Mouse (Mus musculus) embryonic facial prominence, embryonic 14.5 days (tissue): ENCODE data around the gene Insig1. TPM values are rescaled to one million over a fixed set of nuclear protein-coding genes. Genes with fewer than 3 reads are reported as not detected.

Experiments used
- ATAC-seq: fragments of 200-750 bp; cut with Nextera tagmentation; 2 replicates; pipeline ENCODE4 v1.8.0; 2017; ENCODE audit warnings: low read depth, moderate number of reproducible peaks, moderate TSS enrichment
- DNase-seq: peaks from one replicate; pipeline ENCODE4 v3.0.0-alpha.2; 2015; ENCODE audit warnings: low spot score
- H3K27ac ChIP-seq: fragments of 300-500 bp; sonication (generic); replicated peaks from 2 replicates; pipeline ENCODE4 v1.5.1; 2014; ENCODE audit warnings: low read depth, mild to moderate bottlenecking, low read length, moderate library complexity
- H3K27me3 ChIP-seq: fragments of 300-500 bp; sonication (generic); replicated peaks from 2 replicates; pipeline ENCODE4 v1.6.1; 2014; ENCODE audit warnings: low read length; ENCODE audit not compliant: control insufficient read depth, insufficient read depth
- H3K36me3 ChIP-seq: fragments of 300-500 bp; sonication (generic); 2 replicates; pipeline ENCODE4 v1.6.1; 2014; ENCODE audit warnings: low read length, mixed read lengths; ENCODE audit not compliant: control insufficient read depth, insufficient read depth
- H3K4me1 ChIP-seq: fragments of 300-500 bp; sonication (generic); 2 replicates; pipeline ENCODE4 v1.6.1; 2014; ENCODE audit warnings: antibody characterized with exemption, low read length; ENCODE audit not compliant: control insufficient read depth, insufficient read depth
- H3K4me2 ChIP-seq: fragments of 300-500 bp; sonication (generic); 2 replicates; pipeline ENCODE4 v1.6.1; 2014; ENCODE audit warnings: low read depth, mild to moderate bottlenecking, low read length, moderate library complexity, mixed read lengths
- H3K4me3 ChIP-seq: fragments of 300-500 bp; sonication (generic); 2 replicates; pipeline ENCODE4 v1.5.1; 2014; ENCODE audit warnings: low read depth, mild to moderate bottlenecking, low read length
- H3K9ac ChIP-seq: fragments of 300-500 bp; sonication (generic); 2 replicates; pipeline ENCODE4 v1.6.1; 2014; ENCODE audit warnings: low read depth, mild to moderate bottlenecking, low read length, moderate library complexity, mixed read lengths
- H3K9me3 ChIP-seq: fragments of 300-500 bp; sonication (generic); 2 replicates; pipeline ENCODE4 v1.6.1; 2016; ENCODE audit warnings: low read length; ENCODE audit not compliant: control insufficient read depth
- WGBS: fragments of 180-500 bp; shearing (Covaris S2); extraction: QIAGEN DNeasy Blood & Tissue Kit; methylation state at CpG from one replicate; pipeline ENCODE4 v1.1.7; 2014; 5-methylcytosine and 5-hydroxymethylcytosine counted together
- polyA plus RNA-seq: library from polyadenylated mRNA; unstranded; fragments of >200 nt; fragmentation: Nextera tagmentation; extraction: Ambion mirVana; gene quantifications from 2 replicates; pipeline ENCODE4 v1.2.1, GENCODE M21; 2014

Insig1 gene
- polyA plus RNA-seq, 1 experiment from 2014 or later, result 47.9 TPM

DNA sequence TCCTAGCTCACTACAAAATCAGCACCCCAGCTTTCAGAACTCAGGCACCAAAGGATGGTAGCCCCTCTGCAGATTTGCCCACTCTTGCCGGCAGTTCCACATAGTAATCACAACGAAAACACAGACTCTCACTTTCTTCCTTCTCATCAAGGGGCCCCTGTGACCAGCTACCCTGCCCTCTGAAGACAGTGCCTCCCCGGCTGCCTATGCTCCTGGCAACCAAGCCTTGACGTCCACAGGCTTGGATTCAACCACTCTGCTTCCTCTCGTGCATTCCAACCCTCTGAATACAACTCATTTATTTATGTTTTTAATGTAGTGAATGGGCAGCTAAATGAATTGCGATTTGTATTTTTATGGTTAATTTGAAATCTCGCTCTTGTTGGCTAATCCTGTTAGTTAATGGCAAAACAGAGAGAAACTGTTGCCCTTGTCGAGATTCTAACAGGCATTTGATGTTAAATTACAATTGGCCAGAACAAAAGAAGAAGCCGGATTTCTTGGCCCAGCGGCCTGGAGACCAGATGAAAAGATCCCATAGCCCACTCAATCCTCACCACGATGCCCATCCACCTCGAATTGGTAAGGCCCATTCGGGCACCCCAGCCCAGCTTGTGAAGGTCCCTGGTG lies 46.2 kb downstream of the Insig1 start:
- no peak for DNase-seq
- 5% methylated on average over 13 of the region's 13 CpGs for WGBS
- no peak for ATAC-seq
- Histone ChIP-seq H3K9me3 (no peaks in the 10 kb centered on the region), H3K27ac (no peak overlapping the region), H3K9ac (no peak overlapping the region), H3K4me2 (no peak overlapping the region), H3K4me3 (no peak overlapping the region), H3K4me1 (no peaks in the 10 kb centered on the region), H3K27me3 (peaks cover 62% of the 10 kb centered on the region), H3K36me3 (no peaks in the 10 kb centered on the region)

DNA sequence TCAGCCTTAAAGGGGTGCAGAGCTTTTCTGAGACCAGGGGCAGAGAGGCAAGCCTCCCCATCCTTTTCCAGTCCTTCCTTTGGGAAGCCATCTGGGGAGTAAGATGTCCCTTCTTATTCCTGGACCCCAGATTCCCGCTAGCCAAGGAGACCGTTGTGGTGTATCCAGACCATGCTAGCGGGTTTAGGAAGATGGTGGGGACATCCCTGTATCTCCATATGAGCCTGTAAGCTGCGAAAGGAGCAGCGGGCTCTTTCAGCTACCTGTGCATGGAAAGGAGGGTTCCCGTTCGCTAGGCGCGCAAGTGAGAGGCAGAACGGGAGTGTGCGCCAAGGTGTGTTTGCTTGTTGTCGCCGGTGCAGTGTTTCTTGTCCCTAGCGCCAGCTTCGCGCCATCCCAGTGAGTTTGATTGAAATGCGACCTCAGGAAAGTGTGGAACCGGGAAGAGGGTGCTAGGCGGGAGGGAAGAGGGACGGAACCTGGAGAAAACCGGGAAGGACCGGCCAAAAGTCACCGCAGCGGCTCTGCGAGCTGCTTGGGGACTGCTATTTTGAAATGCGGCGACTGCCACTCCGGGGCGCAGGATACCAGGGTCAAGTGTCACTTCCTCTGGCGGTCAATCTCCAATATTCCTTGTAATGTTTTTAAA lies 46.8 kb downstream of the Insig1 start:
- Histone ChIP-seq H3K4me2 (peak overlapping the region; percentile 49), H3K27ac (no peak overlapping the region), H3K4me3 (peak overlapping the region; percentile 14; the same call in 1 of the 2 replicates), H3K9ac (peak overlapping the region; percentile 3; the same call in 1 of the 2 replicates), H3K4me1 (no peaks in the 10 kb centered on the region), H3K27me3 (peaks cover 69% of the 10 kb centered on the region), H3K36me3 (no peaks in the 10 kb centered on the region), H3K9me3 (no peaks in the 10 kb centered on the region)
- DNase-seq, result no peak
- under 1% methylated on average over 30 of the region's 30 CpGs for WGBS
- no peak for ATAC-seq

DNA sequence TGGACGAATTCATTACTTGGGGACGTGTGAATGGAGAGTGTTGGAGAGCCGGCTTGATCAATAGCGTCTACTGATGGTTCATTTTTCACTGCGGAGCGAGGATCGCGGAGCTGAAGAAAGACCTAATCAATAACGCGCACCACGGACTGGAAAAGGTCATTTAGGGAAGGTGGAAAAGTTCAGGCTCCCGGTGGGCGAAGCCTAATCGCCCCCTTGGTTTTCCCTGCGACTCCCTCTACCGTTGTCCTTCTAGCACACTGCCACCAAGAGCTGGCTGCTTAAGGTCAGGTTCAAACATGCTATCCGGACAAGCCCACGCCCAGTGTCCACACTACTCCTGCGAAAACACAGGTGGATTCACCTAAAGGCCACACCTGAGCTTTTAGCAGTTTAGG lies 47.4 kb downstream of the Insig1 start:
- Histone ChIP-seq H3K27ac (no peak overlapping the region), H3K36me3 (no peaks in the 10 kb centered on the region), H3K27me3 (peaks cover 74% of the 10 kb centered on the region), H3K9me3 (no peaks in the 10 kb centered on the region), H3K4me2 (peak overlapping the region; percentile 49), H3K9ac (peak overlapping the region; percentile 3; the same call in 1 of the 2 replicates), H3K4me3 (no peak overlapping the region; the same call in 1 of the 2 replicates), H3K4me1 (no peaks in the 10 kb centered on the region)
- ATAC-seq (no peak), DNase-seq (no peak)
- under 1% methylated on average over 19 of the region's 19 CpGs for WGBS

DNA sequence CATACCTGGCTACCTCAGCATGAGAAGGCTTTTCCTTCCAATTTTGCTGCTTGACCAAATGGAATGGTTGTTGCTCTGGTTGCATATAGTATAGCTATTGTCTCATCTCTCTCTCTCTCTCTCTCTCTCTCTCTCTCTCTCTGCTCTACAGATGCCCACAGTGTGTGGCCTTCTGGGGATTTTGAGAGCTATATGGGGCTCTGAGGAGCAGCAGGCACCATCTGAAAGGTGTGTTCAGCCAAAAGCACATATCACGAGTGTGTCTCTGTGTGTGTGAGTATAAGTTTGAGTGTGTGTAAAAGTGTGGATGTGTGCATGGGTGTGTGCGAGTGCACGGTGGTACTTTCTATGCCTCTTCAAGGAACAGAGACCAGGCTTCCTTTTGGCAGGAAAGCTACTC lies 48.4 kb downstream of the Insig1 start:
- no peaks in the 10 kb centered on the region for H3K4me1 ChIP-seq
- no peak overlapping the region for H3K4me2 ChIP-seq
- H3K27me3 ChIP-seq, result peaks cover 84% of the 10 kb centered on the region
- H3K9me3 ChIP-seq, result no peaks in the 10 kb centered on the region
- H3K27ac ChIP-seq, result no peak overlapping the region
- no peaks in the 10 kb centered on the region for H3K36me3 ChIP-seq
- H3K4me3 ChIP-seq, result no peak overlapping the region
- no peak overlapping the region for H3K9ac ChIP-seq
- 29% methylated on average over 3 of the region's 3 CpGs for WGBS
- ATAC-seq, result no peak
- DNase-seq, result no peak

DNA sequence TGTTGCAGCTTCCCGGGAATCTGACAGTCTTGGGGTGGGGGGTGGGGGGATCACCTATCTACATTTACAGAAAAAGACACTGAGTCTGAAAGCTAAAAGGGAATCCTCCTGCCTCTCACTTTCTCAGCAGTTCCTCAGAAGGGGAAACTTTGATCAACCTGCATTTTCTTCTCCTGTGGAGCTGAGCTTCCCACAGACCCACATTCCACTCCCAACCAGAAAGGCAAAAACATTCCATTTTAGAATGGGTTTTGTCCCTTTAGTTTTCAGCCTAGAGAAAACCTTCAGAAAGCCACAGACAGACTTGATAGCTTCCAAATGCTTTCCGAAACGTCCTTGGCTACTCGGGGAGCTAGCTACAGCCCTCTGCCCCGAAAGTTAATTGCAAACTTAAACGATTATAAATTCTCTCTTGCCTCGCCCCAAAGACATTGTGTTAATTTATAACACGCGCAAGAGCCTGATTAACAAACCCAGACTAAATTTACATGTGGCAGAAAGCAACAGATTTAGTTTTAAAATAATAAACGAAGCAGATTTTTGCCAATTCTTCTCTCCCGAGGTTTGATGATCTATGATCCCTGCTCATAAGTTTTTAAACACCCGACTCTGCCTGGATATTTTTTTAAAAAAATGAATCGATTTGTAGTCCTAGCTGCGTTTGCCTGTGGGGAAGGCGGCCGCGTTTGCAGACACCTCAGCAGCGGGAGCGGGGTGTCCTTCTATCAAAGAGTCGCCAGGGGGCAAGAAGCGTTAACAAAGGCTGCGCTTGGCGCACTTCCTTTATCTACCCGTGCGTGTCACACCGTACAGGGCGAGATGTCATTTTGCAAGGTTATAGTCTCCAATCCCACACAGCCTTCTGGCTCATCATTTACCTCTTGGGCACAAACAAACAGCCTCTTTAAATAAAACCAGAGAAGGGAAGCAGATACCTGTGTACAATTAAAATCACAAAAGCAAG lies 51.6 kb downstream of the Insig1 start:
- WGBS, result 1% methylated on average over 27 of the region's 27 CpGs
- H3K4me3 ChIP-seq, result 0 out of 2 replicates have a peak overlapping the region, but pooled peaks have one; percentile 8
- ATAC-seq, result peak; percentile 91

DNA sequence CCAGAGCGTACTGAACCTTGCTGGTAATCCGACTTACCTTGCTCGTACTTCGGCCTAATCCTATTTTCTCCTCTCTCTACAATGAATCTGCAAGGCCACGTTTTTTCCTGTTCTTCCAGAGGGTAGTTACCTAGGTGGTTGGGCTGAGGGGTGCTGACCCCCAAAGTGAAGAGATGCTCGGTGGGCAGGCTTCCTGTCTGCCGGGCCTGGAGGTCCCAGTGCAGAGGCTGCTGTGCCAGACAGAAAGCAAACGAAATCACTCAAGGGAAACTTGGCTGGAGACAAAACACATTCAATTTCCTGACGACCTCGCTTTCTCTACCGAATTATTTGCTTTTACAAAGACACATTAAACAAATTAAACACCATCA lies 52.3 kb downstream of the Insig1 start:
- Histone ChIP-seq H3K27me3 (peaks cover 98% of the 10 kb centered on the region), H3K9ac (no peak overlapping the region), H3K27ac (no peak overlapping the region), H3K4me2 (0 out of 2 replicates have a peak overlapping the region, but pooled peaks have one; percentile 6), H3K4me1 (no peaks in the 10 kb centered on the region), H3K4me3 (0 out of 2 replicates have a peak overlapping the region, but pooled peaks have one; percentile 8), H3K9me3 (no peaks in the 10 kb centered on the region), H3K36me3 (no peaks in the 10 kb centered on the region)
- DNase-seq (no peak), ATAC-seq (no peak)
- WGBS, result 2% methylated on average over 11 of the region's 11 CpGs

More for the DNA sequence above, 51.6 kb downstream of the Insig1 start:
- no peaks in the 10 kb centered on the region for H3K36me3 ChIP-seq
- no peak overlapping the region for H3K9ac ChIP-seq
- no peaks in the 10 kb centered on the region for H3K9me3 ChIP-seq
- H3K4me1 ChIP-seq, result no peaks in the 10 kb centered on the region
- H3K27ac ChIP-seq, result no peak overlapping the region
- peak; percentile 89 for DNase-seq
- H3K4me2 ChIP-seq, result peak overlapping the region; percentile 6
- H3K27me3 ChIP-seq, result peaks cover 98% of the 10 kb centered on the region

DNA sequence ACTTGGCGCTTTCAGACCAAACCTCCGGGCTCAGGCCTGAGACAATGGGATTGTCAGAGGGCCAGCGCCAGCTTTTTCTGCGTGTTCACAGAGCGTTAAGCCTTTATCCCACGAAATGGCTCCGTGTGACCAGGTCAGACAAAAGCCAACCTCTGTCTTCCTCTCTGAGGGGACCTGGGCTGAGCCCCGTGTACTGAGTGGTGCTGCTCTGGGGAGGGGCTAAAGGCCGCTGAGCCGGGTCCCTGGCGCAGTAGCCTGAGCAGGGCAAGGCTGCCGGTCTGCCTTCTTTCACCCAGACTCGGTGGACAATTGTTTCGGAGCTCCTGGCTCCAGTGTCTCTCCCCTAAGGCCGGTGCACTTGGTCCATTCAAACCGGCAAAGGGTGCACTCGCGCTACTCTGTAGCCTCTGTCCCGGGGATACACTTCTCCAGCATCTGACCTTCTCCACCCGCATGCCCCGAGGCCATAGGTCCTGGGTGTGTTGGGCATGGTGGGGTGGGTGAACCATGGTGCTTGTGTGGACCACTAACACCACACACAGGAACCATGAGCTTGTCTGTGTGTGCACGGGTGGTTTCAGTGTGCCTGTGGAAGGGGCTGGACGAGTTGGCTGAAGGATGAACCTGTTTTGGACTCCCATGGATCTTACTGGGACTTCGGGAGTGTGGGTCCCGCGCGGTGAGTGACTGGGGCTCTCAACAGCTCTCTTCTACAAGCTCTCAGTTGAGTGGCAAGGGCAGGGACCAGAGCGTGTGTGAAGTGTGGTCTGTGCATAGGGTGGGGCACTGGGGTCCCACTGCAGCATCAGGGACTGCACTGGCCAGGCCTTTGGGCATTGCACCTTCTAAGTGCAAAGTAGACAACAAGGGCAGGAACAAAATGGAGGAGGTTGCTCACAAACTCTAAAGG lies 53.4 kb downstream of the Insig1 start:
- H3K27me3 ChIP-seq, result peaks cover 90% of the 10 kb centered on the region
- 8% methylated on average over 28 of the region's 28 CpGs for WGBS
- H3K9me3 ChIP-seq, result no peaks in the 10 kb centered on the region
- ATAC-seq (no peak; the same call in 1 of the 2 replicates), DNase-seq (no peak)
- H3K27ac ChIP-seq, result no peak overlapping the region
- H3K4me3 ChIP-seq, result no peak overlapping the region
- H3K9ac ChIP-seq, result no peak overlapping the region
- H3K4me2 ChIP-seq, result no peak overlapping the region
- no peaks in the 10 kb centered on the region for H3K4me1 ChIP-seq
- H3K36me3 ChIP-seq, result no peaks in the 10 kb centered on the region
